Comparison of ENCODE assay signal across 8 mouse cellular contexts in the genomic region with DNA sequence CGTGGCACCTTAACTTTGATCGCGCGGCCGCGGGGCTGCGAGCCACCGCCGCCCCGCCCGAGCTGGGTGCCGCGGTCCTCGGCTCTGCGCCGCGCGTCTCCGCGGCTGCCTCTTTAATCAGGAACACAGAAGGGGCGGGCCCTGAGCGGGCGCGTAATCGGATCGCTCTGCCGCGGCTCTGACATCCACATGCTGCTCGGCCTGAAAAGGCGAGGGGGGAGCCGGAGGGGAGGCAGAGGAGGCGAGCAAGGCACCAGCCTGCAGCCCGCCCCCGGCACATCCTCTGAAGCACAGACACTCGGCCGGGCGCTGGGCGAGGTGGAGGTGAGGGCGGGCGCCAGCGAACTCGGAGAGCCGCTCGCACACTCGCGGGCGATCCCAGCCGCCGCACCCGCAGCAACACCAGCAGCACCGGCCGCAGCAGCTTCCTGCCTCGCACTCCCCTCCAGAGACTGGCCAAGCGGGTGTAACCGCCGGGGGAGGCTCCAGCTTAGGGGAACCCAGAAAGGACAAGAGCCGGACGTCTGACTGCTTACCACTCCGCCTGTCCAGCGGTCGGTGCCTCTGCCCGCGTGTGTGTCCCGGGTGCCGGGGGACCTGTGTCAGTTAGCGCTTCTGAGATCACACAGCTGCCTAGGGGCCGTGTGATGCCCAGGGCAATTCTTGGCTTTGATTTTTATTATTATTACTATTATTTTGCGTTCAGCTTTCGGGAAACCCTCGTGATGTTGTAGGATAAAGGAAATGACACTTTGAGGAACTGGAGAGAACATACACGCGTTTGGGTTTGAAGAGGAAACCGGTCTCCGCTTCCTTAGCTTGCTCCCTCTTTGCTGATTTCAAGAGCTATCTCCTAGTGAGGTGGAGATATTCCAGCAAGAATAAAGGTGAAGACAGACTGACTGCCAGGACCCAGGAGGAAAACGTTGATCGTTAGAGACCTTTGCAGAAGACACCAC. TPM values are rescaled to one million over a fixed set of nuclear protein-coding genes. Genes with fewer than 3 reads are reported as not detected.
DNase-seq lines count a peak whose midpoint lies in the region; ATAC-seq and TF ChIP-seq lines count a peak whose summit lies in the region.

A gene (plus strand): TSS at position 128 of the 959 bp plus-strand sequence.

- DNase-seq in Patski (ENCODE audit: low read depth, low spot score) = no peak
- DNase-seq in cerebellum, postnatal 10 days = peak; percentile 81 to 86
- DNase-seq in frontal cortex, postnatal 25 days (ENCODE audit: low spot score in 2 of 2) = peak; percentile 63 to 66
- DNase-seq in hindbrain, embryonic 11.5 days (ENCODE audit: low spot score) = peak; percentile 86
- DNase-seq in layer of hippocampus, postnatal 14 days (ENCODE audit: low spot score in 2 of 2) = peak; percentile 84 to 91
- DNase-seq in lung, postnatal 14 days = peak; percentile 84
- peak; percentile 85 for DNase-seq in ovary, postnatal 36 days (ENCODE audit: low spot score)
- DNase-seq in thymus, postnatal 14 days = peak; percentile 59

- peak within 1 kb of the TSS; percentile 86 for H3K4me2 ChIP-seq in hindbrain, embryonic 11.5 days (replicated peaks; ENCODE audit: low read depth, low read length)

- CTCF ChIA-PET in Patski (lab: Charles Lee) = interaction anchor here (0.9 to 1.9 kb wide), 8 partner anchors 19 to 261 kb away, joined by 3 to 5 read pairs (median 4); no protein-coding TSS in a partner anchor

- no peak for TF ChIP-seq CTCF in Patski (IDR thresholded peaks at IDR 0.05)

- H3K27me3 ChIP-seq in Patski = no peaks in the 10 kb centered on the region
- H3K27me3 ChIP-seq in hindbrain, embryonic 11.5 days (ENCODE audit: control insufficient read depth, insufficient read depth, low read length) = peaks cover 20% of the 10 kb centered on the region

- POLR2A ChIA-PET in Patski (lab: Charles Lee) = interaction anchor here (0.6 to 0.9 kb wide), 3 partner anchors 62 to 95 kb away, joined by 3 to 5 read pairs (median 3); no protein-coding TSS in a partner anchor

- peak within 1 kb of the TSS; percentile 72 for H3K9ac ChIP-seq in hindbrain, embryonic 11.5 days (ENCODE audit: low read depth, low read length)

- peak within 1 kb of the TSS; percentile 64 for H3K4me3 ChIP-seq in hindbrain, embryonic 11.5 days (ENCODE audit: low read depth, low read length)

- in situ Hi-C loops in Patski (cut with MboI; ENCODE audit: low pct_unique_long_range_greater_than_20kb) = loop anchor here (5.0 to 10.0 kb wide), 5 partner anchors 229 to 1649 kb away; no protein-coding TSS in a partner anchor

- no peaks in the 10 kb centered on the region for H3K9me3 ChIP-seq in hindbrain, embryonic 11.5 days (ENCODE audit: control insufficient read depth, low read length)

- peak; percentile 70 for ATAC-seq in Patski
- peak; percentile 82 for ATAC-seq in hindbrain, embryonic 11.5 days (ENCODE audit: low FRiP score)

- WGBS in hindbrain, embryonic 11.5 days = 1% methylated on average over 56 of the region's 76 CpGs

- H3K36me3 ChIP-seq in hindbrain, embryonic 11.5 days (ENCODE audit: control insufficient read depth, insufficient read depth, low read length) = no peaks in the 10 kb centered on the region

- peak within 1 kb of the TSS; percentile 82 for H3K27ac ChIP-seq in hindbrain, embryonic 11.5 days (ENCODE audit: low read depth, low read length)

- peaks cover 2% of the 10 kb centered on the region; the same call in 1 of the 2 replicates for H3K4me1 ChIP-seq in hindbrain, embryonic 11.5 days (replicated peaks; ENCODE audit: control insufficient read depth, insufficient read depth, low read length)

RNA-seq across cellular contexts. Expression of the gene that starts here (rescaled TPM):
- 80.4 TPM for polyA plus RNA-seq in Patski (2021)
- polyA plus RNA-seq in hindbrain, embryonic 11.5 days (2014; fragmentation: Nextera tagmentation; extraction: Ambion mirVana) = 22.5 and 29.3 TPM in 2 replicates
- total RNA-seq in layer of hippocampus, postnatal 14 days (2021) = 10 to 100 TPM; 70.2 to 79.5 TPM
